Mouse (Mus musculus) kidney, embryonic 16.5 days (tissue): ENCODE measurements at regions not wholly inside any gene's neighbourhood (a gene's known extent, or its start where the extent isn't known, plus 50 kb on each side); places are given as distances from the start of the nearest gene placed in this dataset.

Source experiments
- ATAC-seq: fragments of 200-750 bp; cut with Nextera tagmentation; 2 replicates; pipeline ENCODE4 v1.8.0; 2017; ENCODE audit warnings: moderate TSS enrichment; ENCODE audit not compliant: low FRiP score, low TSS enrichment
- H3K27ac ChIP-seq: fragments of 300-500 bp; sonication (generic); 2 replicates; pipeline ENCODE4 v1.5.1; 2014; ENCODE audit warnings: low read length
- H3K27me3 ChIP-seq: fragments of 300-500 bp; sonication (generic); 2 replicates; pipeline ENCODE4 v1.6.1; 2014; ENCODE audit warnings: low read length, control low read depth, mixed read lengths; ENCODE audit not compliant: insufficient read depth
- H3K36me3 ChIP-seq: fragments of 300-500 bp; sonication (generic); 2 replicates; pipeline ENCODE4 v1.6.1; 2014; ENCODE audit warnings: low read length, control low read depth, mixed read lengths; ENCODE audit not compliant: insufficient read depth
- H3K4me1 ChIP-seq: fragments of 300-500 bp; sonication (generic); 2 replicates; pipeline ENCODE4 v1.6.1; 2014; ENCODE audit warnings: low read length, control low read depth, mixed read lengths; ENCODE audit not compliant: insufficient read depth
- H3K4me2 ChIP-seq: fragments of 300-500 bp; sonication (generic); replicated peaks from 2 replicates; pipeline ENCODE4 v1.6.1; 2014; ENCODE audit warnings: low read depth, low read length
- H3K4me3 ChIP-seq: fragments of 300-500 bp; sonication (generic); 2 replicates; pipeline ENCODE4 v1.5.1; 2014; ENCODE audit warnings: mild to moderate bottlenecking, low read length
- H3K9ac ChIP-seq: fragments of 300-500 bp; sonication (generic); replicated peaks from 2 replicates; pipeline ENCODE4 v1.6.1; 2014; ENCODE audit warnings: low read length
- H3K9me3 ChIP-seq: fragments of 300-500 bp; sonication (generic); 2 replicates; pipeline ENCODE4 v1.6.1; 2016; ENCODE audit warnings: low read length, control low read depth
- WGBS: fragments of 180-500 bp; shearing (Covaris S2); extraction: QIAGEN DNeasy Blood & Tissue Kit; methylation state at CpG from one replicate; pipeline ENCODE4 v1.1.7; 2014; 5-methylcytosine and 5-hydroxymethylcytosine counted together

- Histone ChIP-seq H3K4me3 (no peak overlapping the region), H3K9ac (no peak overlapping the region), H3K4me1 (peaks cover 13% of the 10 kb centered on the region), H3K27ac (no peak overlapping the region), H3K36me3 (no peaks in the 10 kb centered on the region), H3K27me3 (no peaks in the 10 kb centered on the region), H3K4me2 (no peak overlapping the region), H3K9me3 (no peaks in the 10 kb centered on the region)
- no peak for ATAC-seq
- 54% methylated on average over 5 of the region's 5 CpGs for WGBS
Measured at GRCm38 (mm10) chr5:111823842-111824241, 90.1 kb downstream of the Gm26897 start.

DNA sequence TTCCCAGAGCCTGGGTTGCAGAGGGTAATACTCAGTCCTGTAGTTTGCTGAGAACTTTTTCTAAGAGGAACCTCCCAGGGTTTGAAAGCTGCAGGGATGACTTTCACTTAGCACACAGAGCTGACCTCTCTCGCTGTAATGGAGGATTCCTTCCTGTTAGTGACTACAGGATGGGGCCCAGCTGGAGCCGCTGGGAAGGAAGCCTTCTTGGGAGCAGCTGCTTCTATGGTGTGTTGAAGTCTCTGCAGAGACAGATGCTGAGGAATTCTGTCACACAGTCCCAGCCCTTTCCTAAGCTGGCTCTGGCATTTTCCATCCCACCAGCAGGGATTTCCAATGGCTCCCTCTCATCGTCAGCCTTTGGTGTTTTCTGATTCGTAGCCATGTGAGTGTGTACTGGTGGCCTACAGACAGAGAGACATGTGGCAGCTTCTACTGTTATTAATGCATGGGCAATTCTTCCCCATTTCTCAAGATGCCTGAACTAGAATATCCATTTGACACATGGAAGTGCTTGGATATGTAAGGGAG, 90.9 kb downstream of the Gm26897 start:
- Histone ChIP-seq H3K9ac (no peak overlapping the region), H3K4me3 (no peak overlapping the region), H3K4me2 (no peak overlapping the region), H3K4me1 (peaks cover 13% of the 10 kb centered on the region), H3K27ac (peak overlapping the region; percentile 48; the same call in 1 of the 2 replicates), H3K36me3 (no peaks in the 10 kb centered on the region), H3K9me3 (no peaks in the 10 kb centered on the region), H3K27me3 (no peaks in the 10 kb centered on the region)
- WGBS: 52% methylated on average over 4 of the region's 4 CpGs
- ATAC-seq: no peak

DNA sequence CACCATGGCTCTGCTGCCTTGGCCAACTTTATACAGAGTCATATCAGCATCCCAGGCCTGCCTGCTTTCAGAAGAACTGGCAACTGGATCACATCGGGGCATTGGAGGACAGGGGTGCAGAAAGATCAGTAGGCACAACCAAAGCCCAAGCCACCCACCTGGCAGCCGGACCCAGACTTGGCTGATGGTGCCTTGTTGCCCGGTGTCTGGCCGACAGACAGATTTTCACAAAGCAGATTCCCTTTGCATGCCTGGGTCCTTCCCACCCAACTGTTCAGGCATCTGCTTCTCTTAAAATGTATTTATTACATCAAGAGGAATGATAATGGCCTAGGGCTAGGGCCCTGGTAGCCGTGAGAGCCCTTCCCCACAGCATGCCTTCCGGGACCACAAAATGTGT, 96.2 kb downstream of the Gm26897 start:
- H3K4me3 ChIP-seq: no peak overlapping the region
- no peaks in the 10 kb centered on the region for H3K9me3 ChIP-seq
- 74% methylated on average over 6 of the region's 6 CpGs for WGBS
- 0 out of 2 replicates have a peak, but pooled peaks cover 3% of the 10 kb centered on the region for H3K27me3 ChIP-seq
- no peak overlapping the region for H3K4me2 ChIP-seq
- ATAC-seq: no peak
- no peak overlapping the region for H3K9ac ChIP-seq
- no peaks in the 10 kb centered on the region for H3K4me1 ChIP-seq
- no peak overlapping the region for H3K27ac ChIP-seq
- H3K36me3 ChIP-seq: no peaks in the 10 kb centered on the region

GRCm38 (mm10) chr5:111835737-111836667, 102.3 kb downstream of the Gm26897 start:
- Histone ChIP-seq H3K27ac (no peak overlapping the region), H3K36me3 (no peaks in the 10 kb centered on the region), H3K9ac (no peak overlapping the region), H3K4me3 (no peak overlapping the region), H3K4me1 (peaks cover 14% of the 10 kb centered on the region; the same call in 1 of the 2 replicates), H3K9me3 (no peaks in the 10 kb centered on the region), H3K4me2 (no peak overlapping the region), H3K27me3 (peaks cover 13% of the 10 kb centered on the region; the same call in 1 of the 2 replicates)
- WGBS: 37% methylated on average over 17 of the region's 17 CpGs
- no peak for ATAC-seq

- WGBS: 23% methylated on average over 14 of the region's 14 CpGs
- Histone ChIP-seq H3K4me1 (peaks cover 14% of the 10 kb centered on the region; the same call in 1 of the 2 replicates), H3K9ac (no peak overlapping the region), H3K27ac (no peak overlapping the region), H3K36me3 (no peaks in the 10 kb centered on the region), H3K9me3 (no peaks in the 10 kb centered on the region), H3K27me3 (peaks cover 13% of the 10 kb centered on the region; the same call in 1 of the 2 replicates), H3K4me2 (no peak overlapping the region), H3K4me3 (no peak overlapping the region)
- no peak for ATAC-seq
Measured at GRCm38 (mm10) chr5:111836668-111837234, 103.0 kb downstream of the Gm26897 start.

- Histone ChIP-seq H3K27ac (no peak overlapping the region), H3K4me3 (peak overlapping the region; percentile 15; the same call in 1 of the 2 replicates), H3K36me3 (no peaks in the 10 kb centered on the region), H3K4me2 (peak overlapping the region; percentile 48), H3K9me3 (no peaks in the 10 kb centered on the region), H3K9ac (no peak overlapping the region), H3K4me1 (peaks cover 7% of the 10 kb centered on the region), H3K27me3 (peaks cover 3% of the 10 kb centered on the region; the same call in 1 of the 2 replicates)
- no peak for ATAC-seq
- 36% methylated on average over 17 of the region's 17 CpGs for WGBS
Measured at GRCm38 (mm10) chr5:111842461-111842860, 108.7 kb downstream of the Gm26897 start.

GRCm38 (mm10) chr5:111843622-111844239, 110.0 kb downstream of the Gm26897 start:
- no peak overlapping the region for H3K27ac ChIP-seq
- peaks cover 7% of the 10 kb centered on the region for H3K4me1 ChIP-seq
- no peak for ATAC-seq
- 54% methylated on average over 17 of the region's 17 CpGs for WGBS
- H3K36me3 ChIP-seq: no peaks in the 10 kb centered on the region
- peaks cover 3% of the 10 kb centered on the region; the same call in 1 of the 2 replicates for H3K27me3 ChIP-seq
- H3K9ac ChIP-seq: no peak overlapping the region
- H3K4me2 ChIP-seq: no peak overlapping the region
- H3K4me3 ChIP-seq: no peak overlapping the region
- H3K9me3 ChIP-seq: no peaks in the 10 kb centered on the region

GRCm38 (mm10) chr5:111844528-111844927, 110.8 kb downstream of the Gm26897 start:
- Histone ChIP-seq H3K36me3 (no peaks in the 10 kb centered on the region), H3K4me3 (no peak overlapping the region), H3K9me3 (no peaks in the 10 kb centered on the region), H3K27ac (no peak overlapping the region), H3K4me2 (no peak overlapping the region), H3K27me3 (peaks cover 3% of the 10 kb centered on the region; the same call in 1 of the 2 replicates), H3K4me1 (peaks cover 7% of the 10 kb centered on the region), H3K9ac (no peak overlapping the region)
- WGBS: 40% methylated on average over 3 of the region's 3 CpGs
- ATAC-seq: no peak

DNA sequence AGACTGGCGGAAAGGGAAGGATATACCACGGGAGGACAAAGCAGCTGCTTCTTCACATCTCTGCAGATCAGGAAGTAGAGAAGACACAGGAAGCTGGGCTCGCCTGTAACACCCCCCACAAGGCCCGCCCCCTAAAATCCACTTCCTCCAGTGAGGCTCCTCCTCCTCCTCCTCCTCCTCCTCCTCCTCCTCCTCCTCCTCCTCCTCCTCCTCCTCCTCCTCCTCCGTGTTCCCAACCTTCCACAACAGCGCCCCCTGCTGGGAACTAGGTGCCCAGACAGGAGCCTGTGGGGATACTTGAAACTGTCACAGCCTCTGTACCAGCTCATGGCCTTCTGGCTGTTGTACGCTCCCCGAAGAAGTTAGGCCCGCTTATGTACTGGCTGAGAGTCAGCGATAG, 115.2 kb downstream of the Gm26897 start:
- no peaks in the 10 kb centered on the region for H3K36me3 ChIP-seq
- H3K4me1 ChIP-seq: 0 out of 2 replicates have a peak, but pooled peaks cover 3% of the 10 kb centered on the region
- no peak overlapping the region for H3K4me3 ChIP-seq
- no peak overlapping the region for H3K27ac ChIP-seq
- peaks cover 2% of the 10 kb centered on the region; the same call in 1 of the 2 replicates for H3K27me3 ChIP-seq
- ATAC-seq: no peak
- H3K4me2 ChIP-seq: no peak overlapping the region
- 86% methylated on average over 9 of the region's 10 CpGs for WGBS
- H3K9me3 ChIP-seq: no peaks in the 10 kb centered on the region
- H3K9ac ChIP-seq: no peak overlapping the region
